Mouse (Mus musculus): ENCODE measurements at regions not wholly inside any gene's neighbourhood (a gene's known extent, or its start where the extent isn't known, plus 50 kb on each side); places are given as distances from the start of the nearest gene placed in this dataset.

GRCm38 (mm10) chr16:86303869-86304268, 402.2 kb upstream of the Adamts5 start:
- Histone ChIP-seq H3K27ac (ENCODE audit: insufficient read depth, low read depth, low read length) (no peak overlapping the region), H3K36me3 (ENCODE audit: control insufficient read depth, insufficient read depth, low read length) (no peaks in the 10 kb centered on the region), H3K27me3 (ENCODE audit: control insufficient read depth, insufficient read depth, low read length) (no peaks in the 10 kb centered on the region), H3K4me1 (ENCODE audit: control insufficient read depth, insufficient read depth, insufficient read length, low read length) (no peaks in the 10 kb centered on the region), H3K4me3 (ENCODE audit: low read depth, low read length) (no peak overlapping the region)
- 81% methylated on average over 2 of the region's 2 CpGs for WGBS
- no peak for TF ChIP-seq CTCF (IDR thresholded peaks at IDR 0.05; ENCODE audit: extremely low read depth, insufficient read length, insufficient replicate concordance, low read depth, low read length)
- TF ChIP-seq POLR2A (IDR thresholded peaks at IDR 0.05; ENCODE audit: low read depth, low read length): no peak

GRCm38 (mm10) chr16:86302451-86303145, 401.0 kb upstream of the Adamts5 start:
- H3K4me3 ChIP-seq (ENCODE audit: low read depth, low read length): no peak overlapping the region
- WGBS: 61% methylated on average over 3 of the region's 3 CpGs
- H3K4me1 ChIP-seq (ENCODE audit: control insufficient read depth, insufficient read depth, insufficient read length, low read length): no peaks in the 10 kb centered on the region
- H3K27ac ChIP-seq (ENCODE audit: insufficient read depth, low read depth, low read length): no peak overlapping the region
- no peak for TF ChIP-seq CTCF (IDR thresholded peaks at IDR 0.05; ENCODE audit: extremely low read depth, insufficient read length, insufficient replicate concordance, low read depth, low read length)
- TF ChIP-seq POLR2A (IDR thresholded peaks at IDR 0.05; ENCODE audit: low read depth, low read length): no peak
- H3K27me3 ChIP-seq (ENCODE audit: control insufficient read depth, insufficient read depth, low read length): no peaks in the 10 kb centered on the region
- H3K36me3 ChIP-seq (ENCODE audit: control insufficient read depth, insufficient read depth, low read length): no peaks in the 10 kb centered on the region

- Histone ChIP-seq H3K27me3 (ENCODE audit: control insufficient read depth, insufficient read depth, low read length) (no peaks in the 10 kb centered on the region), H3K27ac (ENCODE audit: insufficient read depth, low read depth, low read length) (no peak overlapping the region), H3K4me3 (ENCODE audit: low read depth, low read length) (no peak overlapping the region), H3K4me1 (ENCODE audit: control insufficient read depth, insufficient read depth, insufficient read length, low read length) (no peaks in the 10 kb centered on the region), H3K36me3 (ENCODE audit: control insufficient read depth, insufficient read depth, low read length) (no peaks in the 10 kb centered on the region)
- WGBS: 82% methylated on average over 2 of the region's 2 CpGs
- no peak for TF ChIP-seq CTCF (IDR thresholded peaks at IDR 0.05; ENCODE audit: extremely low read depth, insufficient read length, insufficient replicate concordance, low read depth, low read length)
- no peak for TF ChIP-seq POLR2A (IDR thresholded peaks at IDR 0.05; ENCODE audit: low read depth, low read length)
Observed at GRCm38 (mm10) chr16:86294436-86294835, 392.8 kb upstream of the Adamts5 start.

DNA sequence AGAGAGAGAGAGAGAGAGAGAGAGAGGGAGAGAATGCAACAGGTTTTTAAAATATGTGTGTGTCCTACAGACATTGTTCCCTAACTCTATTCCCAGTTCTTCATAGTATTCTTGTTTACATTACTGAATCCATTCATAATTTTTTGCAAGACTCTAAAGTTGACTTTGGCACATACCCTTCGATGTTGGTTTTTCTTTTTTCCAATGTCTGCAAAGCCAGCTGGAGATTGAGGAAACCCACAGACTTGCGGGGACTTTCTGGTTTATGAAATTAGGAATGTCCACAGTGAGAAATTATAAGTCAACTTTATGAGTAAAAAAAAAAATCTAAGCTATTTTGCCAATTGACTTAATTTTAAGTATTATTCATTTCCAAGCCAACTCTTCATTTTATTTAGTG, 379.7 kb upstream of the Adamts5 start:
- Histone ChIP-seq H3K27me3 (ENCODE audit: control insufficient read depth, insufficient read depth, low read length) (no peaks in the 10 kb centered on the region), H3K36me3 (ENCODE audit: control insufficient read depth, insufficient read depth, low read length) (no peaks in the 10 kb centered on the region), H3K27ac (ENCODE audit: insufficient read depth, low read depth, low read length) (no peak overlapping the region), H3K4me3 (ENCODE audit: low read depth, low read length) (no peak overlapping the region), H3K4me1 (ENCODE audit: control insufficient read depth, insufficient read depth, insufficient read length, low read length) (no peaks in the 10 kb centered on the region)
- no peak for TF ChIP-seq POLR2A (IDR thresholded peaks at IDR 0.05; ENCODE audit: low read depth, low read length)
- no peak for TF ChIP-seq CTCF (IDR thresholded peaks at IDR 0.05; ENCODE audit: extremely low read depth, insufficient read length, insufficient replicate concordance, low read depth, low read length)
- WGBS: 82% methylated on average over 2 of the region's 2 CpGs

DNA sequence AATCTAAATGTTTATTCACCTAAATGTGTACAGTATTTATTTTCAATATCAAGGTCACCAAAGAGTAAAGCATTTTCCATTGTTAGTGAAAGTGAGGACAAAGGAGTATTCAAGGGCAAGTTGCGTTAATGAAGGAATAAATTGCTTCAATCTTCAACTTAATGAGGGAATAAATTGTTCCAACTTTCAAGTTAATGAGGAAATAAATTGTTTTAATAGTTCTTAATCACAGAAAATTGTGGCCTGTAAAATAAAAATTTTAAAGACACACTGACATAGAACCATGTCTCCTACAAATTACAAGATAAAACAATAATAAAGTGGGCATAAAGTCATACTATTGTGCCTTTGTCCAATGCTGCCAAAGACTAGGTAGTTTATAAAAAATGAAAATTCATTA, 375.4 kb upstream of the Adamts5 start:
- WGBS: 75% methylated on average over 1 of the region's 1 CpGs
- no peak overlapping the region for H3K4me3 ChIP-seq (ENCODE audit: low read depth, low read length)
- H3K4me1 ChIP-seq (ENCODE audit: control insufficient read depth, insufficient read depth, insufficient read length, low read length): no peaks in the 10 kb centered on the region
- TF ChIP-seq CTCF (IDR thresholded peaks at IDR 0.05; ENCODE audit: extremely low read depth, insufficient read length, insufficient replicate concordance, low read depth, low read length) (no peak), POLR2A (IDR thresholded peaks at IDR 0.05; ENCODE audit: low read depth, low read length) (no peak)
- H3K36me3 ChIP-seq (ENCODE audit: control insufficient read depth, insufficient read depth, low read length): no peaks in the 10 kb centered on the region
- no peaks in the 10 kb centered on the region for H3K27me3 ChIP-seq (ENCODE audit: control insufficient read depth, insufficient read depth, low read length)
- H3K27ac ChIP-seq (ENCODE audit: insufficient read depth, low read depth, low read length): no peak overlapping the region

DNA sequence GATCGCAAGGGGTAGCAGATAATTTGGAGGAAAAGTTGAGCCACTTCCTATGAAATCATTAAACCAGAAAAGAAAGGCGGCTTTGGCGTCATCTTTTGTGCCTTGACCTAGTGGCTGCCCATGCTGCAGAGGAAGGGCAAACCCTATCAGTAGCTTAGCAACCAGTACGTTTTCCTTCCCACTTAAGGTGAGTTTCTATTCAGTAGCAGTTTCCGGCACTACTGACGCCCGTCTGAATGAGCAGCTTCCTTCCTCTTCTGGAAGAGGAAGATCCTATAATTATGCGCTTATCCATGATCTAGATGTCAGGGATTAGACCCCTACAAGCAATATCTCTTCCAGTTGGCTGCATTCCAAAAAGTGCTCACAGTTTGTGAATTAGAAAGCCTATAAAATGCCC, 360.0 kb upstream of the Adamts5 start:
- H3K36me3 ChIP-seq (ENCODE audit: control insufficient read depth, insufficient read depth, low read length): no peaks in the 10 kb centered on the region
- TF ChIP-seq CTCF (IDR thresholded peaks at IDR 0.05; ENCODE audit: extremely low read depth, insufficient read length, insufficient replicate concordance, low read depth, low read length): no peak
- TF ChIP-seq POLR2A (IDR thresholded peaks at IDR 0.05; ENCODE audit: low read depth, low read length): no peak
- 57% methylated on average over 8 of the region's 8 CpGs for WGBS

GRCm38 (mm10) chr16:86252630-86253029, 351.0 kb upstream of the Adamts5 start:
- no peak for TF ChIP-seq CTCF (IDR thresholded peaks at IDR 0.05; ENCODE audit: extremely low read depth, insufficient read length, insufficient replicate concordance, low read depth, low read length)
- TF ChIP-seq POLR2A (IDR thresholded peaks at IDR 0.05; ENCODE audit: low read depth, low read length): no peak
- Histone ChIP-seq H3K36me3 (ENCODE audit: control insufficient read depth, insufficient read depth, low read length) (no peaks in the 10 kb centered on the region), H3K27ac (ENCODE audit: insufficient read depth, low read depth, low read length) (no peak overlapping the region), H3K4me1 (ENCODE audit: control insufficient read depth, insufficient read depth, insufficient read length, low read length) (no peaks in the 10 kb centered on the region), H3K4me3 (ENCODE audit: low read depth, low read length) (no peak overlapping the region), H3K27me3 (ENCODE audit: control insufficient read depth, insufficient read depth, low read length) (no peaks in the 10 kb centered on the region)

More for the DNA sequence above, 360.0 kb upstream of the Adamts5 start:
- Histone ChIP-seq H3K27me3 (ENCODE audit: control insufficient read depth, insufficient read depth, low read length) (no peaks in the 10 kb centered on the region), H3K4me3 (ENCODE audit: low read depth, low read length) (no peak overlapping the region), H3K27ac (ENCODE audit: insufficient read depth, low read depth, low read length) (no peak overlapping the region), H3K4me1 (ENCODE audit: control insufficient read depth, insufficient read depth, insufficient read length, low read length) (no peaks in the 10 kb centered on the region)
